Mouse (Mus musculus): ENCODE measurements around the gene Ntn5. TPM values are rescaled to one million over a fixed set of nuclear protein-coding genes. Genes with fewer than 3 reads are reported as not detected.

The Ntn5 gene
- polyA plus RNA-seq, 1 experiment from 2014 or later = not detected

- H3K4me3 ChIP-seq (ENCODE audit: low read depth, low read length) = no peak overlapping the region
- no peaks in the 10 kb centered on the region for H3K36me3 ChIP-seq (ENCODE audit: control insufficient read depth, insufficient read depth, low read length)
- no peak for ATAC-seq (ENCODE audit: low FRiP score)
- DNase-seq (ENCODE audit: low spot score, missing footprints) = peak; percentile 79
- WGBS = 34% methylated on average over 11 of the region's 11 CpGs
- 0 out of 2 replicates have a peak, but pooled peaks cover 3% of the 10 kb centered on the region for H3K9me3 ChIP-seq (ENCODE audit: control insufficient read depth, low read length)
- H3K27ac ChIP-seq (ENCODE audit: low read depth, low read length) = no peak overlapping the region
- H3K4me2 ChIP-seq = no peak overlapping the region
- no peak overlapping the region for H3K9ac ChIP-seq (ENCODE audit: low read length)
- no peaks in the 10 kb centered on the region for H3K4me1 ChIP-seq (ENCODE audit: control insufficient read depth, insufficient read depth, low read length)
- no peaks in the 10 kb centered on the region for H3K27me3 ChIP-seq (ENCODE audit: control insufficient read depth, insufficient read depth, low read length)
Observed at GRCm38 (mm10) chr7:45741777-45742176, 58.0 kb downstream of the Ntn5 start.

GRCm38 (mm10) chr7:45742338-45742737 lies 58.5 kb downstream of the Ntn5 start:
- H3K4me1 ChIP-seq (ENCODE audit: control insufficient read depth, insufficient read depth, low read length) = no peaks in the 10 kb centered on the region
- WGBS = 38% methylated on average over 19 of the region's 19 CpGs
- 0 out of 2 replicates have a peak overlapping the region, but pooled peaks have one; percentile 7 for H3K4me2 ChIP-seq
- no peak for ATAC-seq (ENCODE audit: low FRiP score)
- H3K4me3 ChIP-seq (ENCODE audit: low read depth, low read length) = no peak overlapping the region
- no peaks in the 10 kb centered on the region for H3K36me3 ChIP-seq (ENCODE audit: control insufficient read depth, insufficient read depth, low read length)
- no peak overlapping the region for H3K27ac ChIP-seq (ENCODE audit: low read depth, low read length)
- 0 out of 2 replicates have a peak, but pooled peaks cover 4% of the 10 kb centered on the region for H3K9me3 ChIP-seq (ENCODE audit: control insufficient read depth, low read length)
- no peaks in the 10 kb centered on the region for H3K27me3 ChIP-seq (ENCODE audit: control insufficient read depth, insufficient read depth, low read length)
- peak; percentile 78 for DNase-seq (ENCODE audit: low spot score, missing footprints)
- H3K9ac ChIP-seq (ENCODE audit: low read length) = no peak overlapping the region

Other genes starting within 250 kb of the Ntn5 start
- gene Gys1, start 249.2 kb upstream of the Ntn5 start, polyA plus RNA-seq (2014; fragmentation: Nextera tagmentation; extraction: Ambion mirVana) = 26.5 and 26.8 TPM in 2 replicates
- 168 and 171 TPM in 2 replicates for gene Ruvbl2, start 245.9 kb upstream of the Ntn5 start, polyA plus RNA-seq (2014; fragmentation: Nextera tagmentation; extraction: Ambion mirVana)
- gene Ftl1, start 224.1 kb upstream of the Ntn5 start, polyA plus RNA-seq (2014; fragmentation: Nextera tagmentation; extraction: Ambion mirVana) = 5,242 and 5,528 TPM in 2 replicates
- gene Bax, start 217.1 kb upstream of the Ntn5 start, polyA plus RNA-seq (2014; fragmentation: Nextera tagmentation; extraction: Ambion mirVana) = 169 and 201 TPM in 2 replicates
- 0.15 TPM in 1 of 2 replicates, not detected in the other for gene Tulp2, start 202.1 kb upstream of the Ntn5 start, polyA plus RNA-seq (2014; fragmentation: Nextera tagmentation; extraction: Ambion mirVana)
- not detected in 2 replicates for gene Gm45808, start 197.2 kb upstream of the Ntn5 start, polyA plus RNA-seq (2014; fragmentation: Nextera tagmentation; extraction: Ambion mirVana)
- 3.2 and 3.9 TPM in 2 replicates for gene Dhdh, start 195.2 kb upstream of the Ntn5 start, polyA plus RNA-seq (2014; fragmentation: Nextera tagmentation; extraction: Ambion mirVana)
- 83.7 and 84.8 TPM in 2 replicates for gene Nucb1, start 173.6 kb upstream of the Ntn5 start, polyA plus RNA-seq (2014; fragmentation: Nextera tagmentation; extraction: Ambion mirVana)
- gene Ppp1r15a, start 157.8 kb upstream of the Ntn5 start, polyA plus RNA-seq (2014; fragmentation: Nextera tagmentation; extraction: Ambion mirVana) = 16.3 and 17.1 TPM in 2 replicates
- gene Plekha4, start 157.7 kb upstream of the Ntn5 start, polyA plus RNA-seq (2014; fragmentation: Nextera tagmentation; extraction: Ambion mirVana) = 0.08 and 0.26 TPM in 2 replicates
- gene Hsd17b14, start 129.1 kb upstream of the Ntn5 start, polyA plus RNA-seq (2014; fragmentation: Nextera tagmentation; extraction: Ambion mirVana) = 0.10 and 0.12 TPM in 2 replicates
- gene Bcat2, start 113.9 kb upstream of the Ntn5 start, polyA plus RNA-seq (2014; fragmentation: Nextera tagmentation; extraction: Ambion mirVana) = 22.5 and 24.7 TPM in 2 replicates
- gene Fgf21, start 68.5 kb upstream of the Ntn5 start, polyA plus RNA-seq (2014; fragmentation: Nextera tagmentation; extraction: Ambion mirVana) = not detected in 2 replicates
- not detected in 2 replicates for gene Fut1, start 66.7 kb upstream of the Ntn5 start, polyA plus RNA-seq (2014; fragmentation: Nextera tagmentation; extraction: Ambion mirVana)
- 0.10 and 0.29 TPM in 2 replicates for gene Izumo1, start 62.2 kb upstream of the Ntn5 start, polyA plus RNA-seq (2014; fragmentation: Nextera tagmentation; extraction: Ambion mirVana)
- 4.0 and 4.7 TPM in 2 replicates for gene Rasip1, start 56.5 kb upstream of the Ntn5 start, polyA plus RNA-seq (2014; fragmentation: Nextera tagmentation; extraction: Ambion mirVana)
- gene Mamstr, start 44.0 kb upstream of the Ntn5 start, polyA plus RNA-seq (2014; fragmentation: Nextera tagmentation; extraction: Ambion mirVana) = 1.8 and 2.1 TPM in 2 replicates
- gene Fut2, start 17.6 kb upstream of the Ntn5 start, polyA plus RNA-seq (2014; fragmentation: Nextera tagmentation; extraction: Ambion mirVana) = not detected in 2 replicates
- gene Sec1, start 10.4 kb downstream of the Ntn5 start, polyA plus RNA-seq (2014; fragmentation: Nextera tagmentation; extraction: Ambion mirVana) = 0.19 and 0.36 TPM in 2 replicates
- gene Car11, start 15.8 kb downstream of the Ntn5 start, polyA plus RNA-seq (2014; fragmentation: Nextera tagmentation; extraction: Ambion mirVana) = 3.3 and 6.3 TPM in 2 replicates
- 2.2 and 3.5 TPM in 2 replicates for gene Dbp, start 21.1 kb downstream of the Ntn5 start, polyA plus RNA-seq (2014; fragmentation: Nextera tagmentation; extraction: Ambion mirVana)
- gene Rpl18, start 31.4 kb downstream of the Ntn5 start, polyA plus RNA-seq (2014; fragmentation: Nextera tagmentation; extraction: Ambion mirVana) = 878 and 933 TPM in 2 replicates
- gene Sphk2, start 34.0 kb downstream of the Ntn5 start, polyA plus RNA-seq (2014; fragmentation: Nextera tagmentation; extraction: Ambion mirVana) = 11.8 and 14.9 TPM in 2 replicates
- 0.57 and 1.4 TPM in 2 replicates for gene Fam83e, start 37.2 kb downstream of the Ntn5 start, polyA plus RNA-seq (2014; fragmentation: Nextera tagmentation; extraction: Ambion mirVana)
- not detected in 2 replicates for gene Spaca4, start 41.8 kb downstream of the Ntn5 start, polyA plus RNA-seq (2014; fragmentation: Nextera tagmentation; extraction: Ambion mirVana)
- gene Lmtk3, start 99.7 kb downstream of the Ntn5 start, polyA plus RNA-seq (2014; fragmentation: Nextera tagmentation; extraction: Ambion mirVana) = 4.6 and 4.8 TPM in 2 replicates
- gene Sult2b1, start 100.6 kb downstream of the Ntn5 start, polyA plus RNA-seq (2014; fragmentation: Nextera tagmentation; extraction: Ambion mirVana) = 1.5 and 2.4 TPM in 2 replicates
- 224 and 225 TPM in 2 replicates for gene Cyth2, start 130.6 kb downstream of the Ntn5 start, polyA plus RNA-seq (2014; fragmentation: Nextera tagmentation; extraction: Ambion mirVana)
- gene Kcnj14, start 140.8 kb downstream of the Ntn5 start, polyA plus RNA-seq (2014; fragmentation: Nextera tagmentation; extraction: Ambion mirVana) = 0.69 and 0.75 TPM in 2 replicates
- gene Grwd1, start 146.9 kb downstream of the Ntn5 start, polyA plus RNA-seq (2014; fragmentation: Nextera tagmentation; extraction: Ambion mirVana) = 64.0 and 67.9 TPM in 2 replicates
- 76.7 and 84.0 TPM in 2 replicates for gene Kdelr1, start 188.8 kb downstream of the Ntn5 start, polyA plus RNA-seq (2014; fragmentation: Nextera tagmentation; extraction: Ambion mirVana)
- 0.14 and 0.17 TPM in 2 replicates for gene Grin2d, start 194.4 kb downstream of the Ntn5 start, polyA plus RNA-seq (2014; fragmentation: Nextera tagmentation; extraction: Ambion mirVana)
- 0.63 and 1.3 TPM in 2 replicates for gene Syngr4, start 212.7 kb downstream of the Ntn5 start, polyA plus RNA-seq (2014; fragmentation: Nextera tagmentation; extraction: Ambion mirVana)
- gene Tmem143, start 212.9 kb downstream of the Ntn5 start, polyA plus RNA-seq (2014; fragmentation: Nextera tagmentation; extraction: Ambion mirVana) = 3.0 and 3.2 TPM in 2 replicates
- 27.2 and 28.2 TPM in 2 replicates for gene Emp3, start 237.4 kb downstream of the Ntn5 start, polyA plus RNA-seq (2014; fragmentation: Nextera tagmentation; extraction: Ambion mirVana)
- gene Ccdc114, start 240.1 kb downstream of the Ntn5 start, polyA plus RNA-seq (2014; fragmentation: Nextera tagmentation; extraction: Ambion mirVana) = 2.0 and 2.4 TPM in 2 replicates